Mouse (Mus musculus) gonadal fat pad, adult 2 months (tissue): ENCODE results near the gene Gpr143. TPM values are rescaled to one million over a fixed set of nuclear protein-coding genes. Genes with fewer than 3 reads are reported as not detected.
"Not testable (repeated sequence)": the region's sequence is repeated elsewhere in the genome, so short reads cannot be mapped to it uniquely, and the experiment has no call there.

ENCODE experiments used
- DNase-seq: peaks from one replicate; pipeline ENCODE4 v3.0.0-alpha.2; 2012; ENCODE audit warnings: low read depth
- polyA plus RNA-seq: library from polyadenylated mRNA; depleted of rRNA; stranded (reverse); fragments of >200 nt; gene quantifications from 2 replicates; pipeline ENCODE4 v1.2.3, GENCODE M21; 2012; rRNA removed

Gene Gpr143
- polyA plus RNA-seq = not detected in 2 replicates

- no peak for DNase-seq
Observed at GRCm38 (mm10) chrX:152781720-152782403, at the start of gene Gpr143. Gene Gpr143, plus strand, starts transcription at chrX:152781921.

- DNase-seq = no peak
Observed at GRCm38 (mm10) chrX:152735283-152735682, 46.4 kb upstream of the Gpr143 start.

GRCm38 (mm10) chrX:152738191-152738590 lies 43.5 kb upstream of the Gpr143 start:
- DNase-seq = no peak

GRCm38 (mm10) chrX:152738759-152739368 lies 42.9 kb upstream of the Gpr143 start:
- DNase-seq = no peak

DNA sequence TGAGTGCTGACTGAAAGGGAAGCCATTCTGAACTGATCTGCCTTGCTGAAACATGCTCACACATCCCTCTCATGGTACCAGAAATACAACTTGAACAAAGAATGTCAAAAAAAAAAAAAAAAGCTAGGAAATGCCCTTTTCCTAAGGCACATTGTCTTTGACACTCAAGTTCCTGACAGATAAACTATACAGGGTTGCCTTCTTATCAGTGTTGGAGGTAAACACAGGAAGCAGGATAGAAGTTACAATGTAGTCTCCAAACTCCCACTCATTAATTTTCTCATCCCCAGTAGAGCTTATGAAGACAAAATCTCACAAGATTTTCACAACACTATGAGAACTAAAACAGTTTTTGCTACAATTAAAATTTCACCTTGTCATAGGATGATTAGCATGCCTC lies 38.1 kb upstream of the Gpr143 start:
- no peak for DNase-seq

GRCm38 (mm10) chrX:152745925-152746324 lies 35.8 kb upstream of the Gpr143 start:
- no peak for DNase-seq

- DNase-seq = peak; percentile 58
Observed at GRCm38 (mm10) chrX:152755819-152756218, 25.9 kb upstream of the Gpr143 start.

DNA sequence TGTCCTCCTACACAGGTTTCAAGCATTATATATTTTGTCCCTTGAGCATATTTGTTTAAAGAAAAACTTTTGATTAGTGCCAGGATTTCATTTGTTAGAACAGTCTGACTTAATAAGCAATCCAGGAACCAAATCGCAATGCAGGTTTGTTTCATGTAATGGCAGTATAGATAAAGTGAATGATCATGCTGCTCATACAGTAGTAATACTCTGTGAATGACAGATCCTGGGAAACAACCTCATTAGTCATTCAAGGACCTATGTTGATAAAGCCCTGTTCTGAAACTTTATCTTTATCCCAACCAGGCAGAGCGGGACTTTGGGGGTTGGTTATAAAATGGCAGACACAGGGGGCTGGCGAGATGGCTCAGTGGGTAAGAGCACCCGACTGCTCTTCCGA lies 25.4 kb upstream of the Gpr143 start:
- no peak for DNase-seq

GRCm38 (mm10) chrX:152762437-152762836 lies 19.3 kb upstream of the Gpr143 start:
- no peak for DNase-seq

DNA sequence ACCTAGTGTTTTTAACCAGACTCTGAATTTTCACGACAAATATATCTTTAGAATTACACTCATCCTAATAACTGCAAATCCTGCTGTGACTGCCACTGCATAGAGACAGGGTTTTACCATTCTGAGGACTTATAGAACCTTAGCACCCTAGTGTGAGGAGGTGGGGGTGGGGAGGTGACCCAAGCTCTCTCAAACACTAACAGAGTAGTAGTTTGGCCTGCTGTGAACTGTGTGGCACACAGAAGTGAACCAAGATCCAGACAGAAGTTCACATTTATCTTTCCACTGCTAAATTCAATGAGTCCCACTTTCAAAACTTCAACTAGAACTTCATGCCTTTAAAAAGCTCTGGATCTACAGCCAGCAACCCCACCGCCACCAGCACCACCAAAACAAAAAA lies 18.9 kb upstream of the Gpr143 start:
- no peak for DNase-seq

GRCm38 (mm10) chrX:152764171-152764570 lies 17.6 kb upstream of the Gpr143 start:
- no peak for DNase-seq

DNA sequence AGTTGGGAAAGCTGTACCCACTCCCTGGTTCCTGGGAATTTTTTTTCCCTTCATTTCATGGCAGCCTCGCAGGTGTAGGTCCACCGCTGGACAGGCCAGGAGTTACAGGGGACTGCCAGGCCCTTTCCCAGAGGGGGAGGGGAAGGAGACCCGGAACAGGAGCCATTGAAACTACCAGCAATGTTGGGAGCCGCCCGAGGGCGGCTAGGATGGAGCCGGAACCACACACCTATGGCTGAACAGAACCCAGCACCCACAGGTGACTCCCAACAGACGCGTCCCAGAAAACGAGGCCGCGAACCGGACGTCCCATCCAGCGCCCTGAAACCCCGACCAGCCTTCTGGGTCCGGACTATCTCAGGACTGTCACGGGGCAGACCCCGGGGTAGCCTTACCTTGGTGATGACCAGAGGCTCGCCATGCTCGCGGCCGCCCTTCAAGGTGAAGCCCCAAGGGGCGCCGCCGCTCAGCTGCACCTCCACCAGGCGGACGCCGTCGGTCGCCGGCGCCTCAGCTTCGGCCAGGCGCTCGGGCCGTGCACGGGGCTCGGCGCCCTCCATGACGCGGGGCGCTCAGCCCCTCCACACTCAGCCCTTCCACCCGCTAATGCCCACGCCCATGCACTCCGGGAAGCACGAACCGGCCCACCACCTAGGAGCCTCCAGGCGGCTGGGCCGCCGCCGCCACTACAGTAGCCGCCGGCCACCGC lies 12.7 kb upstream of the Gpr143 start, which contains the start of gene Shroom2:
TSS of gene Shroom2 (minus strand) at position 575 of the 709 bp plus-strand sequence.
- DNase-seq = no peak

GRCm38 (mm10) chrX:152769600-152770157 lies 12.0 kb upstream of the Gpr143 start:
- DNase-seq = no peak

DNA sequence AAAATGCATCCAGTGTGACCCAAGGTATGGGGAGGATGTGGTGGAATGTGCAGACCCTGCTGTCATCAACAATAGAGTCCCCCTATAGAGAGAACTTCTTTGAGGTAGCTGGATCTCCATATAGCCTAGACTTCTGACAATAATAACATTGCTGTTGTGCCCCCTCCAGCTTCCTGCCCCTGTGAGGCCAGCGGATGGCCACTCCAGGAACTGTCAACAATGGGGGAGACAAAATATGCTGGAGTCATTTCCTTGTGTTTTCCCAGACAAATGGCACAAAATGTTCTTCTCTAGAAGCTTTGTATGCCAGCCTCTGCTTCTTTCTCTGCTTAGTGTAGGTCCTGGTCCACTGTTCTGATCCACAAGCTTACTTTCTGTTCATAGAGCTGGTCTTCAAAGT lies 6.4 kb downstream of the Gpr143 start:
- DNase-seq = no peak

DNA sequence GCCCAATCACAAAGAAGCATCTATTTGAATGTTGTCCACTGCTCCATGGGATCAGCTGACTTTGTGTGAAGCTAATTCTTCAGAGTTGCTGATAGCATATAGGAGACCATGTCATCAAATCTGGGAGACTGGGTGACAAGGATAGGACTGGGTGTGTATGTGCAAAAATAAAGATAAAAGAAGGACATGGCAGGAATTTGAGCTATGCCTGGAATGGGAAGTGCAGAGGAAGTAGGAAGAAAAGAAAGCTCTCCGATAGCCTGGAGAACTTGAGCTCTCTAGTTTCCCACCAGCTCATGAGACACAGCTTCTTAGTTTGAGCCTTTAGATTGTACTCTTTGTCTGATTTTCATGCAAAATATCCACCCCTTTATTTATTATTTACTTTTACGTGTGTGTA lies 6.9 kb downstream of the Gpr143 start:
- DNase-seq = no peak

- no peak for DNase-seq
Observed at GRCm38 (mm10) chrX:152805317-152805716, 23.6 kb downstream of the Gpr143 start.

- DNase-seq = no peak
Observed at GRCm38 (mm10) chrX:152813339-152813738, 31.6 kb downstream of the Gpr143 start.

GRCm38 (mm10) chrX:152818996-152819395 lies 37.3 kb downstream of the Gpr143 start:
- peak; percentile 14 for DNase-seq

GRCm38 (mm10) chrX:152831003-152831550 lies 49.4 kb downstream of the Gpr143 start:
- not testable (repeated sequence) for DNase-seq

GRCm38 (mm10) chrX:152834940-152835339 lies 53.2 kb downstream of the Gpr143 start:
- not testable (repeated sequence) for DNase-seq

DNA sequence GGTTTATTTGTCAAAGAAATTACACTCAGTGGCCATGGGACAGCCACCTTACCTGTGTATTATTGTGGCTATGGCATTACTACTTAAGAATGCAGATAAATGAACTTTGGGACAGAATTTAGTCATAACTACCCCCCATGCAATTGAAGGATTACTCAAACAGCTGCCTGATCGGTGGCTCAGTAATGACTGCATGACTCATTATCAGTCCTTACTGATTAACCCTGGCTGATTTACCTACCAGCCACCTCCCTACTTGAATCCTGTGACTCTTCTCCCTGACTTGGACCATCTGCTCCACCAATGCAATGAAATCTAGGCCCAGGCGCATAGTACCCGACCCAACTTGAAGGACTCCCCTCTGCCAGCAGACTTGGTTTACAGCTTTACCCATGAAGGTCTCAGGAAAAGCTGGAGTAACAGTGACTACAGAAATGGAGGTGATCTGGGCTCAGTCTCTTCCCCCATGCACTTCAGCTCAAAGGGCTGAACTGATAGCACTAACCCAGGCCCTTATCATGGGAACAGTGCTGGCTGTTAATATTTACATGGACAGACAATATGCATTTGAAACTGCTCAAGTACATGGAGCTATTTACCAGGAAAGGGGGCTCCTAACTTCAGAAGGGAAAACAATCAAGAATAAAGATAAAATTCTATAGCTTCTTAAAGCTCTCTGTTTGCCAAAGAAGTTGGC lies 73.5 kb downstream of the Gpr143 start:
- DNase-seq = no peak
